Mouse (Mus musculus) liver, embryonic 14 days (tissue): ENCODE measurements around the gene Dad1. TPM values are rescaled to one million over a fixed set of nuclear protein-coding genes. Genes with fewer than 3 reads are reported as not detected.

ENCODE experiments used
- polyA plus RNA-seq: library from polyadenylated mRNA; depleted of rRNA; stranded (reverse); fragments of >200 nt; gene quantifications from 2 replicates; pipeline ENCODE4 v1.2.3, GENCODE M21; 2012; rRNA removed

The Dad1 gene
- polyA plus RNA-seq = 108 and 135 TPM in 2 replicates

DNA sequence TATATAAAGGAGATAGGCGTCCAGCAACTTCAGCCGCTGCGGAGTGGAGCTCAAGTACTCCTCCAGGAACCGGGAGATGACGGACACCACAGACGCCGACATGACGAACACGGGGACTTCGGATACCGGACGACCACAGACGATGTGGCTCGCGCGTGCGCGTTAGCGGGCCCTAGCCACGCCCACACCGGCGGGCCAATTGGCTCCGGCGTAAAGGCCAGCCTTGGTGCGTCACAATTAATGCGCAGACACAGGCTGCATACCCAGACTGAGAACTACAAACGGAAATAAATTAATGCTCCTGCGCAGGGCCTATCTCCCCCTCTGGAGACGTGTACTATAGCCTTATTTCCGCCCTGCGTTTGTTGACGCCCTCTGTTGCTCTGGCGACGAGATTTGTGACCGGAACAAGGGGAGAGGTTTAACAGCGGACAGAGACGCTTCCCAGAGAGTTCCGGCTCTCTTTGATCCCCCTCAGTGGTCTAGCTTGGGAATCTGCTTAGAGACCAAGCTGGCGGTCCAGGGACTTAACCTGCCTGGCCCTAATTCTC lies at the start of gene Dad1, which contains the start of gene Abhd4:
Gene Dad1, minus strand, starts transcription at position 364 of the 551 bp plus-strand sequence.
Gene Abhd4, plus strand, starts transcription at position 448 of the 551 bp plus-strand sequence.

GRCm38 (mm10) chr14:54284839-54285238 lies 30.9 kb upstream of the Dad1 start, which contains the start of gene Olfr49:
Gene Olfr49, minus strand, starts transcription at chr14:54284939.

Other genes starting within 250 kb of the Dad1 start
- gene Abhd4, start 84 bp upstream of the Dad1 start, polyA plus RNA-seq = 4.7 and 5.6 TPM in 2 replicates
- gene Olfr49, start 30.8 kb upstream of the Dad1 start, polyA plus RNA-seq = not detected in 2 replicates
- gene Oxa1l, start 106.7 kb upstream of the Dad1 start, polyA plus RNA-seq = 25.0 and 28.0 TPM in 2 replicates
- gene Slc7a7, start 163.7 kb upstream of the Dad1 start, polyA plus RNA-seq = 6.7 and 7.2 TPM in 2 replicates
- 155 and 165 TPM in 2 replicates for gene Mrpl52, start 172.8 kb upstream of the Dad1 start, polyA plus RNA-seq
- gene Mmp14, start 177.5 kb upstream of the Dad1 start, polyA plus RNA-seq = 18.4 and 19.3 TPM in 2 replicates
- 10.2 and 12.6 TPM in 2 replicates for gene Lrp10, start 210.0 kb upstream of the Dad1 start, polyA plus RNA-seq
- gene Rem2, start 222.0 kb upstream of the Dad1 start, polyA plus RNA-seq = 0.06 and 0.08 TPM in 2 replicates